Mouse (Mus musculus) embryo, embryonic 10.5 days (tissue): Measurements from ENCODE around the gene Gfer.

Experiments
- DNase-seq: peaks from one replicate; pipeline ENCODE4 v3.0.0-alpha.2; 2015; ENCODE audit warnings: low spot score

Gene Gfer

GRCm38 (mm10) chr17:24647493-24647892 lies 48.5 kb downstream of the Gfer start:
- no peak for DNase-seq

GRCm38 (mm10) chr17:24646381-24646780 lies 49.6 kb downstream of the Gfer start:
- no peak for DNase-seq

GRCm38 (mm10) chr17:24645916-24646315 lies 50.0 kb downstream of the Gfer start:
- no peak for DNase-seq

- no peak for DNase-seq
Measured at GRCm38 (mm10) chr17:24644875-24645721, 50.9 kb downstream of the Gfer start.

GRCm38 (mm10) chr17:24644030-24644715 lies 51.8 kb downstream of the Gfer start:
- DNase-seq: no peak
